Mouse (Mus musculus): ENCODE measurements around the gene Def8. TPM values are rescaled to one million over a fixed set of nuclear protein-coding genes. Genes with fewer than 3 reads are reported as not detected.
"Not testable (repeated sequence)": the region's sequence is repeated elsewhere in the genome, so short reads cannot be mapped to it uniquely, and the experiment has no call there.

Def8 gene
- total RNA-seq, 2 experiments from 2014 or later: 40.2 to 40.5 TPM

- no peak for DNase-seq (ENCODE audit: low spot score in 2 of 2)
These were observed 9.1 kb downstream of the Def8 start for GRCm38 (mm10) chr8:123432381-123432780.

GRCm38 (mm10) chr8:123433241-123433974, 10.1 kb downstream of the Def8 start:
- DNase-seq (ENCODE audit: low spot score in 2 of 2): not testable (repeated sequence)

GRCm38 (mm10) chr8:123441788-123442187, 18.5 kb downstream of the Def8 start:
- no peak for DNase-seq (ENCODE audit: low spot score in 2 of 2)

- DNase-seq (ENCODE audit: low spot score in 2 of 2): no peak
These were observed 19.0 kb downstream of the Def8 start for GRCm38 (mm10) chr8:123442351-123442750.

GRCm38 (mm10) chr8:123442871-123443575, 19.7 kb downstream of the Def8 start:
- peak; percentile 82 to 89 for DNase-seq (ENCODE audit: low spot score in 2 of 2)

GRCm38 (mm10) chr8:123443576-123443921, 20.2 kb downstream of the Def8 start:
- no peak for DNase-seq (ENCODE audit: low spot score in 2 of 2)

- no peak for DNase-seq (ENCODE audit: low spot score in 2 of 2)
These were observed 20.8 kb downstream of the Def8 start for GRCm38 (mm10) chr8:123444131-123444530.

GRCm38 (mm10) chr8:123445981-123446380, 22.7 kb downstream of the Def8 start:
- DNase-seq (ENCODE audit: low spot score in 2 of 2): no peak

- DNase-seq (ENCODE audit: low spot score in 2 of 2): no peak
These were observed 23.5 kb downstream of the Def8 start for GRCm38 (mm10) chr8:123446799-123447198.

- no peak for DNase-seq (ENCODE audit: low spot score in 2 of 2)
These were observed 27.5 kb downstream of the Def8 start for GRCm38 (mm10) chr8:123450783-123451182.

- DNase-seq (ENCODE audit: low spot score in 2 of 2): not testable (repeated sequence)
These were observed 28.4 kb downstream of the Def8 start for GRCm38 (mm10) chr8:123451747-123452146.

- DNase-seq (ENCODE audit: low spot score in 2 of 2): no peak
These were observed 28.8 kb downstream of the Def8 start for GRCm38 (mm10) chr8:123452149-123452548.

- no peak for DNase-seq (ENCODE audit: low spot score in 2 of 2)
These were observed 30.0 kb downstream of the Def8 start for GRCm38 (mm10) chr8:123453291-123453690.

GRCm38 (mm10) chr8:123453951-123454350, 30.6 kb downstream of the Def8 start:
- no peak for DNase-seq (ENCODE audit: low spot score in 2 of 2)

GRCm38 (mm10) chr8:123454559-123454958, 31.2 kb downstream of the Def8 start:
- no peak for DNase-seq (ENCODE audit: low spot score in 2 of 2)

- DNase-seq (ENCODE audit: low spot score in 2 of 2): no peak
These were observed 40.3 kb downstream of the Def8 start for GRCm38 (mm10) chr8:123463651-123464050.

GRCm38 (mm10) chr8:123467476-123467875, 44.1 kb downstream of the Def8 start:
- DNase-seq (ENCODE audit: low spot score in 2 of 2): no peak

GRCm38 (mm10) chr8:123472991-123473390, 49.7 kb downstream of the Def8 start:
- DNase-seq (ENCODE audit: low spot score in 2 of 2): not testable (repeated sequence)

GRCm38 (mm10) chr8:123474549-123474948, 51.2 kb downstream of the Def8 start:
- DNase-seq (ENCODE audit: low spot score in 2 of 2): not testable (repeated sequence)

GRCm38 (mm10) chr8:123476911-123477736, 53.8 kb downstream of the Def8 start:
- no peak for DNase-seq (ENCODE audit: low spot score in 2 of 2)

GRCm38 (mm10) chr8:123477737-123478258, 54.5 kb downstream of the Def8 start, which contains the start of gene Afg3l1:
TSS of gene Afg3l1 (plus strand) at chr8:123477903.
- peak; percentile 87 to 92 for DNase-seq (ENCODE audit: low spot score in 2 of 2)

All from adrenal gland, postnatal 4 days (tissue).